Mouse (Mus musculus): ENCODE results near the gene 1700003E16Rik. TPM values are rescaled to one million over a fixed set of nuclear protein-coding genes. Genes with fewer than 3 reads are reported as not detected.

1700003E16Rik gene
- total RNA-seq, 2 experiments from 2014 or later = 33.9 to 35.7 TPM

GRCm38 (mm10) chr6:83197345-83198004 lies 41.3 kb downstream of the 1700003E16Rik start:
- peak; percentile 53 to 74 for DNase-seq (ENCODE audit: low spot score in 2 of 2)

GRCm38 (mm10) chr6:83203320-83203719 lies 47.1 kb downstream of the 1700003E16Rik start:
- DNase-seq (ENCODE audit: low spot score in 2 of 2) = peak in 1 of 2 experiments; percentile 48

DNA sequence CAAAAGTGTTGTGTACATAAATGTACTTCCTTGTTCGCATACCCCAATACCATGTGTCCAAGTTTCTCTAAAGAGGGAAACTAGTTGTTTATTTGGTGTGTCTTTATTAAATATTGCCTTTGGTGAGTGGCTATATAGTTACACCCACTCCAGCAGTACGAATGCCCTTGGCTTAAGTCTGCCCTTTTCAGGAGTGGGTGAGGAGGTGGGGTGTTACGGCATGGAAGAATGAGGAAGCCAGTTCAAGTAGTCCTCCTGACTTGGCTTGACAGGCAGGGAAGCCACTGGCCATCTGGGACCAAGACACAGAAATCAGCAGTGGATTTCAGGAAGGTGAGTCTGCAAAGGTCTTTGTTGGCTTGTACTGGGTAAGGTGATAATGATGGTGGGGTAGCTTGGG lies 49.6 kb downstream of the 1700003E16Rik start:
- no peak for DNase-seq (ENCODE audit: low spot score in 2 of 2)

GRCm38 (mm10) chr6:83206321-83206720 lies 50.1 kb downstream of the 1700003E16Rik start:
- DNase-seq (ENCODE audit: low spot score in 2 of 2) = no peak

- no peak for DNase-seq (ENCODE audit: low spot score in 2 of 2)
Observed at GRCm38 (mm10) chr6:83207361-83208049, 51.3 kb downstream of the 1700003E16Rik start.

DNA sequence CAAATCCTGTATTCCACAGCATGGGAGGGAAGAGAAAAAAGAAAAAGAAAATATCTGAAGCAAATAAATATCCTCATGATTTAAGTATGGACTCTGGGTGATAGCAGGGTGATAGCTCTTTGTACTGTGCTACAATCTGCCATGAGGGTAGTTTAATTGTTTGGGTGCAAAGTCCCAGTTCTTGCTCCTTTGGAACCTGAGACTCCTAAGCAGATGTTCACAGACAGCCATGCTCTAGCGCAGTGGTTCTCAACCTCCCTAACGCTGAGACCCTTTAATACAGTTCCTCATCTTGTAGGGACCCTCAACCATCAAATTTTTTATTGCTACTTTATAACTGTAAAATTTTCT lies 51.8 kb downstream of the 1700003E16Rik start:
- no peak for DNase-seq (ENCODE audit: low spot score in 2 of 2)

DNA sequence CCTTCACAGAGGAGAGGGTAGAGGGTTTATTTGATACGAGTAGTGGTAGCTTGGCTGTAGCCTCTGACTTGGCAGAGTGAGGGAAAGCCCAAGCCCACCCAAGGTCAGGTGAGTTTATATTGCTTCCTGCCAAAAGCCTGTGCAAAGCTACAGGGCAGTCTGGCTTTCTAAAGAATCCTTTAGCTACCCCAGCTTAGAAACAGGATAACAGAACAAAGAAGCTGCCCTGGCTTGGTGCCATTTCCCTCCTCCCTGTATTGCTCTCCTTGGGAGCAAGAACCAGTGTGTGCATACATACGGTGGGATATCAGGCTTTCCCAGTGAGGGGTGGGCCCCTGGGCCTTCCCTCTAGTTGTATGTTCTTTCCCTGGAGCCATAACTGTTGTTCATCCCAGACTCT lies 54.3 kb downstream of the 1700003E16Rik start:
- DNase-seq (ENCODE audit: low spot score in 2 of 2) = no peak

DNA sequence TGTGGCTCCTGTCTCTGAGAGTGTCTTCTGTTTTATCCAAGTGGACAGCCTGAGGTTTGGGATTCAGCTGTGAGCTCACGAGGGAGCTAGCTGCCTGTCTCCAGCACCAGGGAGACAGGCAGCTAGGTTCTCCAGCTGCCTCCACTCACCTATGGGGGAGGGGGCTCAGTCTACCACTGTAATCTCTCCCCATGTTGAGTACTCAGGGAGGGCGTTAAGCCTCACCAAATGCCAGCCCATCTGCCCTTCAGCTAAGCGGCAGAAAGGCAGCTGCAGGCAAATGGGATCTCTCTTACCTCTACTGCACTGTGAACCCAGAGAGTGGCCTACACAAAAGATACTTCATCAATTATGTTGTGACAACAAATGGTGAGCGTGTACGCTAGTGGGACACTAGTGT lies 55.3 kb downstream of the 1700003E16Rik start:
- DNase-seq (ENCODE audit: low spot score in 2 of 2) = no peak

Other genes starting within 250 kb of the 1700003E16Rik start
- 10 to 100 TPM; 37.8 to 41.2 TPM for gene Sema4f, start 216.6 kb upstream of the 1700003E16Rik start, total RNA-seq (2021)
- gene M1ap, start 209.5 kb upstream of the 1700003E16Rik start, total RNA-seq (2021) = not detected
- gene Dok1, start 122.9 kb upstream of the 1700003E16Rik start, total RNA-seq (2021) = 1 to 10 TPM; 1.8 to 2.7 TPM
- 1 to 10 TPM; 2.0 to 2.2 TPM for gene Loxl3, start 122.2 kb upstream of the 1700003E16Rik start, total RNA-seq (2021)
- 100 to 1,000 TPM; 114 to 121 TPM for gene Aup1, start 101.9 kb upstream of the 1700003E16Rik start, total RNA-seq (2021)
- 10 to 100 TPM; 37.7 to 46.2 TPM for gene Htra2, start 101.1 kb upstream of the 1700003E16Rik start, total RNA-seq (2021)
- gene Dqx1, start 98.6 kb upstream of the 1700003E16Rik start, total RNA-seq (2021) = under 1 TPM; 0.56 to 0.93 TPM
- not detected for gene Tlx2, start 86.1 kb upstream of the 1700003E16Rik start, total RNA-seq (2021)
- 10 to 100 TPM; 27.0 to 30.3 TPM for gene Pcgf1, start 78.5 kb upstream of the 1700003E16Rik start, total RNA-seq (2021)
- not detected for gene Lbx2, start 70.0 kb upstream of the 1700003E16Rik start, total RNA-seq (2021)
- gene Ccdc142, start 54.8 kb upstream of the 1700003E16Rik start, total RNA-seq (2021) = 1 to 10 TPM; 3.7 to 6.2 TPM
- 1 to 10 TPM; 5.0 to 5.4 TPM for gene Gm42688, start 54.8 kb upstream of the 1700003E16Rik start, total RNA-seq (2021)
- gene Mrpl53, start 47.4 kb upstream of the 1700003E16Rik start, total RNA-seq (2021) = 10 to 100 TPM; 54.5 to 59.6 TPM
- 10 to 100 TPM; 29.6 to 31.8 TPM for gene Mogs, start 40.9 kb upstream of the 1700003E16Rik start, total RNA-seq (2021)
- 10 to 100 TPM; 37.2 to 40.2 TPM for gene Wbp1, start 34.8 kb upstream of the 1700003E16Rik start, total RNA-seq (2021)
- 10 to 100 TPM; 23.1 to 26.3 TPM for gene Ino80b, start 31.0 kb upstream of the 1700003E16Rik start, total RNA-seq (2021)
- 10 to 100 TPM; 88.3 to 88.8 TPM for gene Rtkn, start 20.9 kb upstream of the 1700003E16Rik start, total RNA-seq (2021)
- gene Wdr54, start within 50 bp of the 1700003E16Rik start, total RNA-seq (2021) = 10 to 100 TPM; 33.0 to 33.3 TPM
- gene Dctn1, start 9.5 kb downstream of the 1700003E16Rik start, total RNA-seq (2021) = 100 to 1,000 TPM; 369 to 374 TPM
- under 1 TPM; 0.09 to 0.21 TPM for gene Slc4a5, start 63.4 kb downstream of the 1700003E16Rik start, total RNA-seq (2021)
- 1 to 10 TPM; 6.5 to 6.7 TPM for gene Mthfd2, start 169.5 kb downstream of the 1700003E16Rik start, total RNA-seq (2021)
- 10 to 100 TPM; 17.9 to 22.5 TPM for gene Mob1a, start 169.6 kb downstream of the 1700003E16Rik start, total RNA-seq (2021)
- gene Bola3, start 192.7 kb downstream of the 1700003E16Rik start, total RNA-seq (2021) = 10 to 100 TPM; 49.3 to 49.5 TPM